Mouse (Mus musculus) monocyte, adult 5-6 weeks (primary cell): ENCODE results near the gene Arhgap17. TPM values are rescaled to one million over a fixed set of nuclear protein-coding genes. Genes with fewer than 3 reads are reported as not detected.

ENCODE experiments used
- ATAC-seq: fragments of 153-309, 156-312 bp; replicated peaks from 2 replicates; pipeline ENCODE4 v1.8.0; 2017; ENCODE audit warnings: mild to moderate bottlenecking; ENCODE audit not compliant: low TSS enrichment, insufficient number of reproducible peaks, severe bottlenecking, poor library complexity, low FRiP score
- total RNA-seq: library from RNA; stranded (forward); fragments of 200-1000, 200-491, 200-594 nt; gene quantifications from 3 replicates; pipeline ENCODE4 v1.2.3, GENCODE M21; 2017

Arhgap17 gene
- total RNA-seq, 1 experiment from 2014 or later, result 39.3 TPM

DNA sequence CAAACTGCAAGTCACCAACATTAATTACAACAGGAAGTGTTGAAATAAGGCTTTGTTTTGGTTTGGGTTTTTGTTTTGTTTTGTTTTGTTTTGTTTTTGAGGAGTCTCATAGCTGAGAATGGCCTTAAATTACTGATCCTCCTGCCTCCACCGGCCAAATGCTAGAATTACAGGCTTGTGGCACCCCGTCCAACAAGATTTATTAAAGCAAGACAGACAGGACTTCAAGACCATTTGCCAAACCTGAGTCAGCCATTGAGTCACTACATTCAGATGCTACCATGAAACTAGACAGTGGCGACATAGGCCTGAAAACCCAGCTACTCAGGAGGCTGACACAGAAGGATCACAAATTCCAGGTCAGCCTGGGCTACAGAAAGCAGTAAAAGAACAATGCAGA, 1.8 kb upstream of the Arhgap17 start:
- 0 out of 2 replicates have a peak, but pooled peaks have one; percentile 14 for ATAC-seq

DNA sequence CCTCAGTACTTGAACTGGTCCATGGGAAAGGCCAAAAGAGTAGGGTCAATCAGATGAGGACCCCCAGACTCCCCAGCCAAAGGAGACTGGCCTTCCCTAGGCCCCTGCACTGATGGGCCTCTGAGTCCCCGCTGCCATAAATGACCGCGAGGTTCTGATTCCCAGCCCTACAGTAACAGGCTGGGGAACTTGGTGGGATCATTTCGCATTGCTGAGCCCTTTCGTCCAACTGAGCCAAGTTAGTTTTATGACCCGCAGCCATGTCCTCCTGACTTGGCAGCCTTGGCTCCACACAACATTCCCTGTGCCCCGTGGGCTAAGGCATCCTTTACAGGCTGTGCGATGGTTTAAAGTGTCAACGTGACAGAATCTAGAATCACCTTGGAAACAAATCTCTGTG, 985 bp upstream of the Arhgap17 start:
- no peak; the same call in 1 of the 2 replicates for ATAC-seq

- ATAC-seq, result no peak
Observed at GRCm38 (mm10) chr7:123368778-123369746, 653 bp downstream of the Arhgap17 start.

DNA sequence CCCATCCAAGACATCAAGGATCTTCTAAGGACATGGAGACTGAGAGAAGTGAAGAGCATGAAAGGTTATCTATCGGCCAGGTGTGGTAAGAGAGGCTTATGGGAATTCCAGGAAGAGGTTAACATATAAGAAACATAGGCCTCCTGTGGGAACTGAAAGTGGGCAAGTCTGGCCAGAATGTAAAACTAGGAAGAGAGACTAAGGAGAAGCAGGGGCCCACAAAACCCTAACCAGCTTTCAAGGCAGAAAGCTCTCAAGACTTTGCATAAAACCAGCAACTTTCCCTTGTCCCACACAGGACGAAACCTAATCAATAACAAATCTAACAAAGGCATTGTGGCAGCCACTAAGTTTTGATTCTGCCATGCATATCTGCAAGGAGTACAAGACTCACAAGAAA, 1.5 kb downstream of the Arhgap17 start:
- no peak for ATAC-seq

DNA sequence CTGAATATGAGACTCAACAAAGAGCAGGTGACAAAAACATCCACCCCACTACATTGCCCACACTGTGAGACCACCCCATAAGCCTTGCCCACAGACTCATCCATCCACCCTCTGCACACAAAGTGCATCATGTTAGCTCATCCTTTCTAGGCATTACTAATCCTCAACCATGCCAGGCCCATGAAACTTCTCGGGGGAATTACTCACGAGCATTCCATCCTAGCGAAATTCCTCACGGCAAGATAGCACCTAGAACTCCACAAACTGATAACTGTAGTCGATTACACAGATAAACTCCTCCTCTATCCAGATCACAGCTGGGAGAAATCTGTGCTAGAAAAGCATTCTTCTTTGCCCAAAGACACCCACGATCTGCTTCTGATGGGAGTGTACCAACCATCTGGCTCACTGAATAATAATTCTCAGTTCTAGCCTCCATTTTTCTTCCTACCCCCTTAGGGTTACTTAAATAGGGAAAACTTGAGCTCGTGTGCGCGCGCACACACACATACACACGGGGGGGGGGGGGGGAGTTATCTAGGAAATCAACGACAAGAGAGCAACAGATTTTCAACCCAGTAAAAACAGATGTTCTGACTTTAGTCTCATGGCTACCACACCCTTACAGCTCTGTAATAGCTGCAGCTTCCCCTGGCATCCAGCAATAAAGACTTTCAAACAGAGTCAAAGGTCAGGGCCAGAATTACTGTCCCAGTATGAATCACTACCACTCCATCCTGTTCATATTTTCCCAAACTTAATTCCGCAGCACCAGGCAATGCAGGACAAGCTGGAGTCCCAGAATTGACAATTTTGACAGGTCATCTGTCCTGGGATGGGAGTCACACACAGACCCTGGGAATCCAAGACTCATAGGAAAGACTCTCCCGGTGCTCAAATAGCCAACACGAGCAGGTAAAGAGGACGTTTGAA, 2.2 kb downstream of the Arhgap17 start:
- no peak for ATAC-seq

DNA sequence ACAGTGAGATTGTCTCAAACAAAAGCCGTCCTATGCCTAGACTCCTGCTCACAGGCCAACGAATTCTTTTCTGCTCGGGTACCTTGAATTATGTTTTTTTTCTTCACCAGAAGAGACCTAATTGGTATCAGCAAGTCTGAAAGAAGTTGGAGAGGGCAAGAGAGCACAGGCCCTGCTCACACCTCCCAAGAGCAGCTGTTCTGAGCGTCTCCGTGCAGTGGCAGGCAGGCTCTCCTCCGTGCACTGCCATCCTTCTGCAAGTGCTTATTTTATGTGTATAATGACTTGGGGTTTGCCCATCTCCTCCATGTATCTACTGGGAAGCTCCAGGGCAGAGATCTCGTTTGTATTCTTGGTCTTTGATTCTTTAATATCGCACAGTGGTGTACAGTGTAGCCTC, 2.9 kb downstream of the Arhgap17 start:
- no peak for ATAC-seq

- no peak for ATAC-seq
Observed at GRCm38 (mm10) chr7:123365876-123366741, 3.6 kb downstream of the Arhgap17 start.

- no peak for ATAC-seq
Observed at GRCm38 (mm10) chr7:123363971-123364370, 5.7 kb downstream of the Arhgap17 start.

DNA sequence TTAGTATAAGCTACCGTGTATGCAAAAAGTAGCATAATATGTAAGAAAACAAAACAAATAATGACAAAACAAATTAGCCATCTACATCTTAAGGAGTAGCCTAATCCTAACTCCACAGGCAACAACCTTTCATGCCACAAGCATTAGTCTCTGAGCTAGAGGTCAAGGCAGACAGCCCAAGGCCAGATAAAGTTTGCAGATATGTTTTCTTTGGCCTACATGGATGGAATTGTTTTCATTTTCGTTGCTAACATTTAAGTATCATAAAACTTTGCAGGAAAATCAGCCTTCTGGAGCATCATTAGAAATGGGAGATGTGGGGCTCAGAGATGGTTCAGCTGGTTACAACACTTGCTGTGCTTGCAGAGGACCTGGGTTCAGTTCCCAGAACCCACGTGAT, 6.9 kb downstream of the Arhgap17 start:
- ATAC-seq, result no peak

- ATAC-seq, result no peak
Observed at GRCm38 (mm10) chr7:123361229-123361980, 8.3 kb downstream of the Arhgap17 start.

DNA sequence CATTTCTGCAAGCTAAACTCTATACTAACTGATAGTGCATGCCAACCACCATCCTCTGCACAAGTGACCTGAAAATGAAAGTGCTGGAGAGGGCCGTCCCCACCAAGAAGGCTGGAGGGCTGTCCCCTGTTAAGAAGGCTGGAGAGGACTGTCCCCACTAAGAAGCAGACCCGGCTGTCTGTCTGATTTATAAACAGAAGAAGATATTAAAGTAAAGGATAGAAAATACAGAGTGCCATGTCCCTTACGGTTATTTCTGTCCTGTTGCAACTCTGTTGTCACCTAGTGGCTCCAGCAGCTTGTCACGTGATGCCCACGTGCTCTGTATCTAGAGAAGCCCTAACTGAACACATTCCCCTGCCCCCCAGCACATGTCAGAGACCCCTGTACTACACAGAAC, 9.5 kb downstream of the Arhgap17 start:
- ATAC-seq, result no peak

- ATAC-seq, result no peak
Observed at GRCm38 (mm10) chr7:123359101-123359500, 10.6 kb downstream of the Arhgap17 start.

DNA sequence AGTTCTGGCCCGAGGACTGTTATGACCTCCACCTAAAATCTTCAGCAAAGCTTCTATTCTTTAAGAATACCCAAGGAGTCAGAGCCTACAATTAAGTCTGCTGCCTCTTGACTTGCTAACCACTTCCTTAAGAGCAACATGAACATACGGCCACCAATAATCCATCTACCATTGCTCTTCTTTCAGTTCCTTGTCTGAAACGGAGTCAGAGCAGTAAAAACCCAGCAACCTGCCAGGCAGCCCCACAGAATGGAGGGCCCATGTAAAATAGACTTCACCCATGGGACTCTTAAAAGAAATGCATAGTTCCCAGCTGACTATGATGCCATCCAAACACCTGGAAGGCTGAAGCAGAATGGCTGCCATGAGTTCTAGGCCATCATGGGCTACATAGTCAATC, 13.6 kb downstream of the Arhgap17 start:
- no peak for ATAC-seq

- no peak for ATAC-seq
Observed at GRCm38 (mm10) chr7:123354851-123355250, 14.9 kb downstream of the Arhgap17 start.

GRCm38 (mm10) chr7:123354392-123354791, 15.3 kb downstream of the Arhgap17 start:
- no peak for ATAC-seq

GRCm38 (mm10) chr7:123353879-123354278, 15.8 kb downstream of the Arhgap17 start:
- ATAC-seq, result no peak

DNA sequence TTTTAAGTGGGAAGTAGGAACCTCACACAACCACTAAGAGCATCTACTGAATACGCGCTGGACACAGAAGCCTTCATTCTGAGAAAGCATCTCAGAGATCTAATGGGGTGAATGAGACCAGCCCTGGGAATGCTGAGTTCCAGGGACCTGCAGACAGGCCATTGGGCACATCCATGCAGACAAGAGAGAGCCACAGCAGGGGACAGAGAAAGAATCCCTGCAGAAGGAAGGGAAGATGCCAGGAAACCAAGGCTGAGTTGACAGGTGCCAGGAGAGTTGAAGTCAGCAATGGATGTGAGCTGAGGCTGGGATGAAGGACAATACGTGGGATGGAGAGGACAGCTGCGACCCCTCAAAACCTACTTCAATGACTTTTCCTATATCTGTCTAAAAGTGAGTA, 16.6 kb downstream of the Arhgap17 start:
- ATAC-seq, result no peak

DNA sequence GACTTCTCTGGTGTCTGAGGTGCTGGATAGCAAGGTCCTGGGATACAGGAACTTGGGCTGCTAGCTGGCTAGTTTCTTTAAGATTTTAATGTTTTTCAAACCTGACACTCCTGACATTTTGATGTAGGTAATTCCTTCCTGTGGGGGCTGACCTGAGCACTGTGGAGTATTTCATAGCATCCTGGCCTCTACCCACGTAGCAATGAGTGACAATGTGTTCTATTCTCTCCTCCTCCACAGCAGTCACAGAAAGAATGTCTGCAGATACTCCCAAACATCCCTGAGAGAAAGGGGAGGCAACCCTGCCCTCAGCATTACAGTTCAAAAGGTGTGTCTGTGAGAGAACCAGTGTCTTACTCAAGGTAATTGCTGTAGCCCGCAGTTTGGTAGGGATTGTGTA, 19.5 kb downstream of the Arhgap17 start:
- ATAC-seq, result no peak
